Mouse (Mus musculus): Measurements from ENCODE around the gene Tmem97. TPM values are rescaled to one million over a fixed set of nuclear protein-coding genes. Genes with fewer than 3 reads are reported as not detected.

Tmem97 gene
- polyA plus RNA-seq (2012; rRNA removed; ENCODE audit: low replicate concordance): 19.6 and 23.3 TPM in 2 replicates

DNA sequence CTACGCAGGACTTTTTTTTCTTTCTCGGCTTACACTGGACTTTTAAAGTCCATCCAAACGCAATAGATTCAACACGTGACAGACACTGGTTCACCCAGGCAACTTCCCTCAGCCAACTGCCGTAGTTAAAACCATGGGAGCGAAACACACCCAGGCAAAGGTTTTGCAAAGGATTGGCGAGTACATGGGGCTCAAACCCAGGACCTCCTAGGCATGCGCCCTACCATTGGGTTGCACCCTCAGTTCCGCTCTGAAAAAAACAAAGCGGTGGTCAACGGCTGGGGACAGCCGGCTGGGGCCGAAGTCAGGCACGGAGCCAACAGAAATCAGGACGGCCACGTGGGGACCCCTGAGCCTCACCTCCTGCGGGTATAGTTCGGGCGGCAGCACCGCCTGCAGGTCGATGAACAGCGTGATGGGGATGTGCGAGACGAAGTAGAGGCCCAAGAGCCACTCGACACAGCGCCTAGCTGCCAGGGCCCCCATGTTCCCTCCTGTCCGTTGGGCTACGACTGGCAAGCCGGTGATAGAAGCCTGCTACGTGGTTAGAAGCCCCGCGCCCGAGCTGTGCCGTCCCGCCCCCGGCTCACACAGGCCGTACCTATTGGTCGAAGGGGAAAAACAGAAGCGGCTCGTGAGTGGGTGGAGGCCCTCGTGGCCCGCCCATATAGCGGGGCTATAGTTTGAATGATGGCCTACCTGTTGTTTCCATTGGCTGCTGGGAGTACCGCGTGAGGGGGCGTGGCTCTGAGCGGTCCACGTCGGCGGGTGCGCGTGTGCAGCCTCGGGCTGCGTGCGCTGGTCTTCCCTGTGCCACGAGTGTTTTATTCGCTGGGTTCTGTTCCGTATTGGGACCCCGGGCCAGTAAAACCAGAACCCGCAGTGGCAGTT is at the start of gene Tmem97:
TSS of gene Tmem97 (minus strand) at position 610 of the 891 bp plus-strand sequence.

DNA sequence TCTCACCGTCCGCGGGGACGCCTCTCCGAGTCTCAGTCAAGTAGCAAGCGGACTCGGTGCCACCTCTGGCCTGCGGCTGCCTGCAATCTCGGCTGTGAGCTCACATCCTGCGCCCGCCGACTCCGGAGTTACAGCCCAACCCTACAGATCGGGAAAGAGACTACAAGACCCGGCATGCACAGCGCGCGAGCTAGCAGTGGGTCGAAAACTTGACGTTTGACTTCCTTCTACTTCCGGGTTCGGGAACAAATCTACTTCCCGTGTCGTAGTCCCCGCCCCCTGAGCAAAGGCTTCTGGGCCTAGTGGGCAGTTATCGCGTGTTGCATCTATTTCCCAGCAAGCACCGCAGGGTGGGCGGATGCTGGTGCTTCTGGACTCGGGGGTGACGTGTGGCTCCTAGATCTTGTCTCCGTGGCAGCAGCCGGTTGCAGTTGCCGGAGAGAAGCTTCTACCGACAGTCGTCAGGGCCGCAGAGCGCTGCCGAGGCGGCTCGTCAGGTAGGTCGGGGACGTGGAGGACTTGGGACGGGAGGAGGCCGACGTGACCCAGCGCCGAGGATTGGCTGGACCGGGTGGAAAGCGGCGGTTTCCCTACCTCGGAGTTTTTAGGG is 14.4 kb downstream of the Tmem97 start, which contains the start of the genes Tnfaip1 and Ift20:
TSS of gene Tnfaip1 (minus strand) at position 253 of the 610 bp plus-strand sequence.
TSS of gene Ift20 (plus strand) at position 282 of the 610 bp plus-strand sequence.

DNA sequence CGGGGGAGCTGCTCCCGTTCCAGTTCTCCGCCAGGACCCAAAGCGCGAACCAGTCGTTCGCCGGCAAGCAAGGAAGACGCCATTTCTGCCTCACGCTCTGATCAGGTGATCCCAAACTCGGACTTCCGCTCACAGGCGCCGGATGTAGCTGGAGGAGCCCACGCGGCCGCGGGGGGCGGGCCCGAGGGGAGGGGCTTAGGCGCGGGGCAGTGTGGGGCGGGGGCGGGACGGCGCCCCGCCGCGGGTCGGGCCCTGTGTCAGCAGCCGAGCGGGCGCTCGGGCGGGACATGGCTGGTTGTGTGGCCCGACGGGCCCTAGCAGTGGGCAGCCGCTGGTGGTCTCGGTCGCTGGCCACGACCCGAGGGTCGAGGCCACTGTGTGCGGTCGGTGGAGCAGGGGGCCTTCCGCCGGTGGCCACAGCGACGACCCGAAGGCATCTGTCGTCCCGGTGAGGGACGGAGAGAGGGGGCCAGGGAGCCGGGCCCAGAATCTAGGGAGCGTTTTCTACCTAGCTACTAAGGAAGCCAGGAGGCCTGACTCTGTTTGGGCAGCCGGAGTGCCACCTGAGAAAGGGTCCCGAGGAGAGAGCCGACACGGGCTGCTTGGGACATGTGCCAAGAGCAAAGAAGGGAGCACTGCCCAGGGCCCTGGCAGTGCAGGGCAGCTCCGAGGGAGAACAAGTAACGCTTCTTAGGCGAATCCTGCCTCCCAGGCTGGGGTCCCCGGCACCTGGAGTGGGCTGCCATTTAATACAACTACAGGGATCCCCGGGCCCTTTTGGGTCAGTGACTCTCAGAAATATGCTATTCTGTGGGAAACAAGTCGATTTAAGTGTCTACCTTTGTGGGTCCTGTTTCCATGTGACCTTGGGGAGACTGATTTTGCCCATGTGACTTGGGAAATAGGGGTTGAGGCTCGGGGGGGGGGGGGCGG is 38.3 kb downstream of the Tmem97 start, which contains the start of the genes Tmem199 and Poldip2:
TSS of gene Tmem199 (minus strand) at position 148 of the 933 bp plus-strand sequence.
TSS of gene Poldip2 (plus strand) at position 169 of the 933 bp plus-strand sequence.

DNA sequence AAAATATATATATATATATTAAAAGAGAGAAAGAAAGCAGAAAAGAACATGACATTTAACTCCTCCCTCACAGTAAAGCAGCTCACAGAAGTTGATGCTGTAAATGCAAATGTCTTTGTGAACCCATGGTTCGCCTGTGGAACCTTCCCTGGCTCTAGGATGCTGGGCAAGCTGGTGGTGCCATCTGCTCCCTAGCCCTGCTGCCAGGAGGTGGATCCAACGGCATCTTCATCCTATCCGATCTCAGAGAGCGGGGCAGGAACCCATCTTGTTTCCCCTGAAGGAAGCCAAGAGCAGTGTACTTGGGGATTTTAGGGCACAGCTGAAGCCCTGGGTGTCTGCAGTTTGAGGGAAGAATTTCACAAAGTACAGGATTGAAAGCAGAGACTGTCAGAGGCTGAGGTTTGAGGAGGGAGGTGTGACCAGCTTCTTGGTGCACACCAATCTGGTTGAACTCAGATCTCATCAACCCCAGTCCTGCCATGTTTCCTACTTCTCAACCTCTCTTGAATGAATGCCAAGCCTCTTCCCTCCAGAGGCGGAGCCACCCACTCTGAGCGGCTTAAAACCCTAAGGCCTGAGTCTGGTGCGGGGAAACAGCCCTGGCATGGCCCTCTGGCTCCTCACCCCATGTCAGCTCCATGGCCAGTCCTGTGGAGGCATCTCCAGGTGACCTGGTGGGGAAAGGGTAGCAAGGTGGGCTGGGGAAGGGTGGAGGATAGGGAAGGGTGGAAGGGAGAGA is 47.5 kb downstream of the Tmem97 start, which contains the start of gene Sebox:
TSS of gene Sebox (plus strand) at position 539 of the 742 bp plus-strand sequence.

DNA sequence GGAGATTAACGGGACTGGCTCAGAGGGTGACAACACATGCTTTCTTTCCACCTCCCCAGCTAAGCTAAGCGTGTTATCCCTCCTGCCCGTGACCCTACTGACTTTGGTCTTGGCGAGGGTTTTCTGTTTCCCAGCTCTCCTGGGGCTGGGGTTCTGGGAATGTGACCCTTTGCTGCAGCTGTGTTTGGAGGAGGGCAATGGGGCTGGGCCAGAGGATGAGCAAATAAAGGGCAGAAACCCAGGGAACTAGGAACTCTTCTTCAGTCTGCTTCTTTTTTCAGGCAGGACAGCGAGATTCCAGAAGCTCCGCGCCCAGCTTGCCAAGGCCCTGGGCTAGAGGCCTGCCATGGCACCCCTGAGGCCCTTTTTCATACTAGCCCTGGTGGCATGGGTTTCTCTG is 51.6 kb downstream of the Tmem97 start, which contains the start of gene Vtn:
TSS of gene Vtn (plus strand) at position 88 of the 400 bp plus-strand sequence.

DNA sequence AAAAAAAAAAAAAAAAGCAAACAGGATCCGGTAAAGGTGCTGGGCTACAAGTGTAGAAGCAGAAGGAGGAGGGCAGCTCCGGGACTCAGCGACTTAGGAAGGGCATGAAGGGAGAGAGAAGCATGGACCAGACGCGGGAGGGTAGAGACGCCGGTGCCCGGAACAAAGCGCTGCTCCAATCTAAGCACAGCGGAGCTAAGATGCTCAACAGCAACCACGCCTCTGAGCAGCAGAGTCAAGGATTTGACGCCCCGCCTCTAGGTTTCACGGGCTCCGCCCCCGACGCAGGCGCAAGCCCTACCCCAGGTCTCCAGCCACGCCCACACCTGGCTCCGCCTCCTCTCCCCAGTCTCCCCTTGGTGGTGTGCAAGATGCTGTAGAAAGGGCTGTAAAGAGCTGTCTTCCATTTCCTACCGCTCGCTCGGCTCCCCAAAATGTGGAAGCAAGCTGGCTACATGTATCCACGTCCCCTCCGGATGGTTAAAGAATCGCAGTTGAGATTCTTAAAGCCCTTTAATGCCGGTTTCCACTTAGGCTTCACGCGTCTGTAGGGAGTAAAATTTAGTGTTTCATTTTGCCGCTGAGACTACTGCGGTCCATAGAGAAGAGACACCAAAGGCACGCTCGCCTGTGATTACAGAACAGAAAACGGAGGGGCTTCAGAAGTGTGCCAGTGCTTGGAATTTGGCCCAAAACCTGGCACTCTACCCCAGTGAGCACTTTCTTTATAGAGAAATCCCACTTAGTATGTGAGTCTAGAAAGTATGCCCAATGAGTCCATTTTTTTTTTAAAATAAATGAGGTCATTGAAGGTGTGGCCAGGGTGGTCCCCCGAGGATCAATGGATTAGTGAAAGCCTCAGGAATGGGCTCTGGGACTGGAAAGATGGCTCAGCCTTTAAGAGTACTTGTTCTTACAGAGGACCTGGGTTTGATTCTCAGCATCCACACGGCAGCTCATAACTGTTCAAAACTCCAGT is 52.7 kb downstream of the Tmem97 start, which contains the start of gene Sarm1:
TSS of gene Sarm1 (minus strand) at position 211 of the 979 bp plus-strand sequence.

Other genes starting within 250 kb of the Tmem97 start
- gene Spag5, start 249.2 kb downstream of the Tmem97 start, polyA plus RNA-seq (2012; rRNA removed; ENCODE audit: low replicate concordance): 1.3 and 5.4 TPM in 2 replicates
- gene Aldoc, start 227.8 kb downstream of the Tmem97 start, polyA plus RNA-seq (2012; rRNA removed; ENCODE audit: low replicate concordance): 0.95 and 4.4 TPM in 2 replicates
- 96.3 and 108 TPM in 2 replicates for gene Pigs, start 222.4 kb downstream of the Tmem97 start, polyA plus RNA-seq (2012; rRNA removed; ENCODE audit: low replicate concordance)
- gene Unc119, start 207.3 kb downstream of the Tmem97 start, polyA plus RNA-seq (2012; rRNA removed; ENCODE audit: low replicate concordance): 136 and 376 TPM in 2 replicates
- not detected in 2 replicates for gene Foxn1, start 164.2 kb downstream of the Tmem97 start, polyA plus RNA-seq (2012; rRNA removed; ENCODE audit: low replicate concordance)
- 0.27 and 0.40 TPM in 2 replicates for gene Slc13a2, start 128.6 kb downstream of the Tmem97 start, polyA plus RNA-seq (2012; rRNA removed; ENCODE audit: low replicate concordance)
- gene Slc46a1, start 85.1 kb downstream of the Tmem97 start, polyA plus RNA-seq (2012; rRNA removed; ENCODE audit: low replicate concordance): 42.4 and 43.1 TPM in 2 replicates
- gene Sarm1, start 53.0 kb downstream of the Tmem97 start, polyA plus RNA-seq (2012; rRNA removed; ENCODE audit: low replicate concordance): 1.1 and 2.4 TPM in 2 replicates
- 20.3 and 32.7 TPM in 2 replicates for gene Vtn, start 51.7 kb downstream of the Tmem97 start, polyA plus RNA-seq (2012; rRNA removed; ENCODE audit: low replicate concordance)
- gene Sebox, start 47.3 kb downstream of the Tmem97 start, polyA plus RNA-seq (2012; rRNA removed; ENCODE audit: low replicate concordance): not detected in 2 replicates
- 19.0 and 20.4 TPM in 2 replicates for gene Tmem199, start 38.6 kb downstream of the Tmem97 start, polyA plus RNA-seq (2012; rRNA removed; ENCODE audit: low replicate concordance)
- 114 and 118 TPM in 2 replicates for gene Poldip2, start 38.6 kb downstream of the Tmem97 start, polyA plus RNA-seq (2012; rRNA removed; ENCODE audit: low replicate concordance)
- 55.4 and 59.5 TPM in 2 replicates for gene Tnfaip1, start 14.4 kb downstream of the Tmem97 start, polyA plus RNA-seq (2012; rRNA removed; ENCODE audit: low replicate concordance)
- 59.1 and 83.4 TPM in 2 replicates for gene Ift20, start 14.4 kb downstream of the Tmem97 start, polyA plus RNA-seq (2012; rRNA removed; ENCODE audit: low replicate concordance)
- gene Nlk, start 146.6 kb upstream of the Tmem97 start, polyA plus RNA-seq (2012; rRNA removed; ENCODE audit: low replicate concordance): 14.8 and 15.9 TPM in 2 replicates
- 40.4 and 68.6 TPM in 2 replicates for gene Ccnq, start 201.0 kb upstream of the Tmem97 start, polyA plus RNA-seq (2012; rRNA removed; ENCODE audit: low replicate concordance)